Mouse (Mus musculus) neural tube, embryonic 13.5 days (tissue): ENCODE measurements around the gene Kcng1. TPM values are rescaled to one million over a fixed set of nuclear protein-coding genes. Genes with fewer than 3 reads are reported as not detected.
A peak's percentile ranks its signal among the peaks of the same experiment; 100 is the strongest.

Source experiments
- ATAC-seq: fragments of 200-750 bp; cut with Nextera tagmentation; 2 replicates; pipeline ENCODE4 v1.8.0; 2017; ENCODE audit warnings: low read depth, mild to moderate bottlenecking, moderate TSS enrichment, moderate library complexity
- H3K27ac ChIP-seq: fragments of 300-500 bp; sonication (generic); replicated peaks from 2 replicates; pipeline ENCODE4 v1.5.1; 2015; ENCODE audit warnings: moderate library complexity, mild to moderate bottlenecking, inconsistent platforms
- H3K27me3 ChIP-seq: fragments of 300-500 bp; sonication (generic); 2 replicates; pipeline ENCODE4 v1.6.1; 2015; ENCODE audit warnings: mild to moderate bottlenecking, inconsistent platforms
- H3K36me3 ChIP-seq: fragments of 300-500 bp; sonication (generic); 2 replicates; pipeline ENCODE4 v1.6.1; 2015; ENCODE audit warnings: mild to moderate bottlenecking, inconsistent platforms
- H3K4me1 ChIP-seq: fragments of 300-500 bp; sonication (generic); replicated peaks from 2 replicates; pipeline ENCODE4 v1.6.1; 2015; ENCODE audit warnings: inconsistent platforms
- H3K4me2 ChIP-seq: fragments of 300-500 bp; sonication (generic); 2 replicates; pipeline ENCODE4 v1.6.1; 2015; ENCODE audit warnings: inconsistent platforms, mild to moderate bottlenecking, moderate library complexity
- H3K4me3 ChIP-seq: fragments of 300-500 bp; sonication (generic); 2 replicates; pipeline ENCODE4 v1.5.1; 2015; ENCODE audit warnings: mild to moderate bottlenecking, inconsistent platforms
- H3K9ac ChIP-seq: fragments of 300-500 bp; sonication (generic); 2 replicates; pipeline ENCODE4 v1.6.1; 2015; ENCODE audit warnings: moderate library complexity, mild to moderate bottlenecking, inconsistent platforms
- H3K9me3 ChIP-seq: fragments of 300-500 bp; sonication (generic); 2 replicates; pipeline ENCODE4 v1.6.1; 2016; ENCODE audit warnings: inconsistent platforms
- WGBS: fragments of 180-500 bp; shearing (Covaris S2); methylation state at CpG from one replicate; pipeline ENCODE4 v1.1.7; 2015; 5-methylcytosine and 5-hydroxymethylcytosine counted together
- polyA plus RNA-seq: library from polyadenylated mRNA; unstranded; fragments of >200 nt; fragmentation: Nextera tagmentation; extraction: Ambion mirVana; gene quantifications from 2 replicates; pipeline ENCODE4 v1.2.1, GENCODE M21; 2015

Gene Kcng1
- polyA plus RNA-seq, 1 experiment from 2014 or later: 0.45 TPM

- 22% methylated on average over 10 of the region's 10 CpGs for WGBS
- peaks cover 5% of the 10 kb centered on the region for H3K4me1 ChIP-seq
- H3K9ac ChIP-seq: no peak overlapping the region
- H3K36me3 ChIP-seq: no peaks in the 10 kb centered on the region
- no peak for ATAC-seq
- no peak overlapping the region for H3K4me2 ChIP-seq
- H3K4me3 ChIP-seq: no peak overlapping the region
- no peak overlapping the region for H3K27ac ChIP-seq
- peaks cover 7% of the 10 kb centered on the region; the same call in 1 of the 2 replicates for H3K9me3 ChIP-seq
- no peaks in the 10 kb centered on the region; the same call in 1 of the 2 replicates for H3K27me3 ChIP-seq
Measured at GRCm38 (mm10) chr2:168292041-168292440, 10.5 kb upstream of the Kcng1 start.

DNA sequence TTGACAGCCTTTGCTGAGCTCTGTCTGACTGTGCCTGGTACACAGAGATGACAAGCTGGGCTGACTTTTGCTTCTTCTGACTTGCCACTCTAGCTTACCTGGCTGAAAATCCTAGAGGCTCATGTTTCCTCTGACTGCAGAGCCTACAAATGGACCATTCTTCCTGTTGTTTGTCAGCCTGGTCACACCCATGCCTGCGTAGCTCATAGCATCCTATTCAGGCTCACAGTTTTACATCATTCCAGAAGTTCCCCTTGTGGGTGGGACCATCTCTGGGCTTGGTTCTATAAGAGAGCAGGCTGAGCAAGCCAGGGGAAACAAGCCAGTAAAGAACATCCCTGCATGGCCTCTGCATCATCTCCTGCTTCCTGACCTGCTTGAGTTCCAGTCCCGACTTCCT is 8.3 kb upstream of the Kcng1 start:
- H3K27me3 ChIP-seq: no peaks in the 10 kb centered on the region; the same call in 1 of the 2 replicates
- no peak overlapping the region for H3K4me2 ChIP-seq
- peaks cover 5% of the 10 kb centered on the region for H3K4me1 ChIP-seq
- H3K27ac ChIP-seq: no peak overlapping the region
- no peaks in the 10 kb centered on the region for H3K36me3 ChIP-seq
- WGBS: 92% methylated on average over 2 of the region's 2 CpGs
- H3K4me3 ChIP-seq: no peak overlapping the region
- H3K9me3 ChIP-seq: peaks cover 7% of the 10 kb centered on the region; the same call in 1 of the 2 replicates
- ATAC-seq: no peak
- no peak overlapping the region for H3K9ac ChIP-seq

- H3K4me3 ChIP-seq: no peak overlapping the region
- peaks cover 2% of the 10 kb centered on the region; the same call in 1 of the 2 replicates for H3K27me3 ChIP-seq
- peaks cover 7% of the 10 kb centered on the region; the same call in 1 of the 2 replicates for H3K9me3 ChIP-seq
- no peak overlapping the region for H3K27ac ChIP-seq
- H3K9ac ChIP-seq: no peak overlapping the region
- ATAC-seq: no peak
- 66% methylated on average over 9 of the region's 9 CpGs for WGBS
- no peaks in the 10 kb centered on the region for H3K36me3 ChIP-seq
- no peak overlapping the region for H3K4me2 ChIP-seq
- H3K4me1 ChIP-seq: peaks cover 5% of the 10 kb centered on the region
Measured at GRCm38 (mm10) chr2:168289016-168289415, 7.5 kb upstream of the Kcng1 start.

DNA sequence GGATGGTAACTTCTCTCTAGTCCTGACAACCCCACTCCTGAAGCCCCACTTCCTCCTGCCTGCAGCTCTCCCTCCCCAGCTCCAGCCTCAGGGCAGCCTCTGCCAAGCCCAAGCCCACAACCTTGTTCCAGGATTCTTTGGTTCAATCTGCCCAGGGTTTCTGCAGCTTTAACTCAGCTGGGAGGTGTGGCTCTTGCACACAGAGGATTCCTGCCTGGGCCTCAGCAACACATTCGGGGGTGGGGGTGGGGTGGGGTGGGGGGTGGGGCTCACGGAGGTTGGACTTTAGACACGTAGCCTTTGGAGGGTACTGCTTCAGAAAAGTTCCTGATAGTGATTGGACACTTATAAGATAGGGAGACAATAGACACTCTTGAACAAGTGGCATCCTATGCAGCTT is 5.5 kb upstream of the Kcng1 start:
- ATAC-seq: no peak
- Histone ChIP-seq H3K4me1 (peaks cover 2% of the 10 kb centered on the region; the same call in 1 of the 2 replicates), H3K36me3 (no peaks in the 10 kb centered on the region), H3K27me3 (peaks cover 19% of the 10 kb centered on the region), H3K27ac (no peak overlapping the region), H3K9ac (no peak overlapping the region), H3K9me3 (peaks cover 7% of the 10 kb centered on the region; the same call in 1 of the 2 replicates), H3K4me3 (no peak overlapping the region), H3K4me2 (no peak overlapping the region)
- WGBS: 34% methylated on average over 3 of the region's 3 CpGs

- ATAC-seq: no peak
- 89% methylated on average over 6 of the region's 6 CpGs for WGBS
Measured at GRCm38 (mm10) chr2:168285143-168285542, 3.6 kb upstream of the Kcng1 start.

DNA sequence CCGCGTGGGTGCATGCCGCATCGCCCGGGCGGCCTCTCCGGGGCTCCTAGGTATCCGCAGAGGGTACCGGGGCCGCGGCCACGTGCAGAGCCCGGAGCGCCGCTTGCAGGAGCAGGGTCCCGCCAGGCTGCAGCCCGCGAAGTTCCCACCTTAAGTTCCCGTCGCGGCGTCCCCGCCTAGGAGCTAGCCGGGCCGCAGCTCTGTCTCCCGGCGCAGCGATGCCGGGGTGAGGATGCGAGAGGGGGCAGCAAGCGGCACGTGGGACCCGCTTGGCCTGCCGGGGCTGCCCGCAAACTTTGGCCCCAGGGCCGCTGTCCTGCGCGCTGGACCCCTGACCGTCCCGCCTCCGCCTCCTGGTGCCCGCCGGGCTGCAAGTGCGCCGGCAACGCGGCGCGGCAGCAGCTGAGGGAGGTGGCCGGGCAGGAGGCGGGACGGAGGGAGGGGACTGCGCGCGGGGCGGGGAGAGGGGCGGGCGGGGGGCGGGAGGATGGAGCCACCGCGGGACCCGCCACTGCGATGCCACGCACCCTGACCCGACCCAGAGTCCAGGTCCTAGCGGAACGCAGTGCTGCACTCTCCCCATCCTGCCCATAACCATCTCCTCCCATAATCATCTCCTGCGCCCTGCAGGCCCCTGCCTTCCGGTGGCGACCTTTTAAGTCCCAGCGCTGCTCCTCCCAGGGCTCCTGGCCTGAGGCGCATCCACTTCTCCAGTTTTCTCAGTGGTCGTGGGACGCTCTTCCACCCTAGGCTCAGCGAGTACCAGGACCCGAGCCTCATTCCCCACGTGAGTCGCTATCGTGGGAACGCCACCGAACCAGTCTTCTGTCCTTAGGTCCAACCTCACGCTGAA is 581 bp downstream of the Kcng1 start:
- Histone ChIP-seq H3K4me1 (peaks cover 20% of the 10 kb centered on the region), H3K4me2 (peak overlapping the region; percentile 80), H3K9me3 (no peaks in the 10 kb centered on the region), H3K9ac (peak overlapping the region; percentile 56), H3K27ac (no peak overlapping the region), H3K27me3 (peaks cover 78% of the 10 kb centered on the region), H3K36me3 (no peaks in the 10 kb centered on the region), H3K4me3 (peak overlapping the region; percentile 46)
- peak; percentile 71 for ATAC-seq
- WGBS: under 1% methylated on average over 64 of the region's 82 CpGs

More at GRCm38 (mm10) chr2:168285143-168285542, 3.6 kb upstream of the Kcng1 start:
- no peak overlapping the region for H3K4me2 ChIP-seq
- H3K27me3 ChIP-seq: peaks cover 38% of the 10 kb centered on the region
- H3K4me3 ChIP-seq: no peak overlapping the region
- H3K9me3 ChIP-seq: no peaks in the 10 kb centered on the region
- no peak overlapping the region for H3K9ac ChIP-seq
- H3K36me3 ChIP-seq: no peaks in the 10 kb centered on the region
- peaks cover 16% of the 10 kb centered on the region for H3K4me1 ChIP-seq
- no peak overlapping the region for H3K27ac ChIP-seq

- no peaks in the 10 kb centered on the region for H3K36me3 ChIP-seq
- H3K9ac ChIP-seq: no peak overlapping the region
- peaks cover 63% of the 10 kb centered on the region for H3K27me3 ChIP-seq
- 14% methylated on average over 11 of the region's 11 CpGs for WGBS
- H3K4me2 ChIP-seq: no peak overlapping the region
- H3K27ac ChIP-seq: no peak overlapping the region
- no peaks in the 10 kb centered on the region for H3K9me3 ChIP-seq
- ATAC-seq: no peak; the same call in 1 of the 2 replicates
- no peak overlapping the region for H3K4me3 ChIP-seq
- H3K4me1 ChIP-seq: no peaks in the 10 kb centered on the region
Measured at GRCm38 (mm10) chr2:168274374-168274935, 7.1 kb downstream of the Kcng1 start.

GRCm38 (mm10) chr2:168273387-168273786 is 8.1 kb downstream of the Kcng1 start:
- Histone ChIP-seq H3K9ac (no peak overlapping the region), H3K4me1 (no peaks in the 10 kb centered on the region), H3K27me3 (peaks cover 53% of the 10 kb centered on the region), H3K27ac (no peak overlapping the region), H3K4me2 (no peak overlapping the region), H3K4me3 (no peak overlapping the region), H3K36me3 (no peaks in the 10 kb centered on the region), H3K9me3 (no peaks in the 10 kb centered on the region)
- ATAC-seq: no peak
- WGBS: 44% methylated on average over 9 of the region's 9 CpGs

- Histone ChIP-seq H3K4me3 (no peak overlapping the region), H3K4me1 (no peaks in the 10 kb centered on the region), H3K4me2 (no peak overlapping the region), H3K36me3 (no peaks in the 10 kb centered on the region), H3K27ac (no peak overlapping the region), H3K27me3 (peaks cover 4% of the 10 kb centered on the region; the same call in 1 of the 2 replicates), H3K9me3 (no peaks in the 10 kb centered on the region), H3K9ac (no peak overlapping the region)
- 40% methylated on average over 7 of the region's 7 CpGs for WGBS
- ATAC-seq: no peak
Measured at GRCm38 (mm10) chr2:168268033-168268432, 13.5 kb downstream of the Kcng1 start.

DNA sequence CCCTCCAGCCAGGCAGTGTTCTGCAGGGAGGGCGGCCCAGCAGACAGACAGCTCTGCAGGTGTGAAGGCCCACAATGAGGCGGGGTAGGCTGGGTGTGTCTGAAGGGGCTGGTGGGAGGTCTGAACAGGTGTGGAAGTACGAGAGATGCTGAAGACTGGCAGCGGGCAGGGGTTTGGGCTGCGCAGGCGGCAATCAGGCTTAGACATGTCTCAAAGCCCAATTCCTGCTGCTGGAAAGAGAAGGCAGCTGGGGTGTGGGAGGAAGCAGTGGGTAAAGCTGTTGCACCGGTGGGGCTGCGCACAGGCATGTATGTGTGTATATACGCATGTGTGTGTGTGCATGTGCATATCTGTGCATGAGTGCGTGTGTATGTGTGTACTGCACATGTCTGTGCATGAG is 20.6 kb downstream of the Kcng1 start:
- H3K9ac ChIP-seq: no peak overlapping the region
- no peak overlapping the region for H3K4me2 ChIP-seq
- H3K9me3 ChIP-seq: no peaks in the 10 kb centered on the region
- H3K4me3 ChIP-seq: no peak overlapping the region
- WGBS: 96% methylated on average over 10 of the region's 10 CpGs
- no peaks in the 10 kb centered on the region for H3K4me1 ChIP-seq
- H3K27ac ChIP-seq: no peak overlapping the region
- no peaks in the 10 kb centered on the region for H3K36me3 ChIP-seq
- ATAC-seq: no peak
- no peaks in the 10 kb centered on the region; the same call in 1 of the 2 replicates for H3K27me3 ChIP-seq

DNA sequence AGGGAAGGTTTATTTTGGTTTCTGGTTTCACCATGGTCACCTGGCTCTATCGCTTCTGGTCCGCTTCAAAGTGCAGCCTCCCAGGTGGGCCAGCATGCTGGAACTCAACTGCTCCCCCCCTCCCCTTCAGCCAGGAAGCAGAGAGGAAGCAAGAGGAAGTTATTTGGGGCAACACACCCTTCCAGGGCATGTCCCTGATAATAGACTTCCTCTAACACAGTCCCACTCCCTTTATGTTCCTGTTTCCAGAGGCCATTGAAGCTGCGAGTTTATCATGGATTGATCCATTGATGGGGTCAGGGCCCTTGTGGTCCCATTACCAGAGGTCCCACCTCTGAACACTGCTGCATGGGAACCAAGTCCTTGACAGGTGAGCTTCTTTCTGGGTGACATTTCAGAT is 21.4 kb downstream of the Kcng1 start:
- H3K4me1 ChIP-seq: no peaks in the 10 kb centered on the region
- ATAC-seq: no peak
- H3K9me3 ChIP-seq: no peaks in the 10 kb centered on the region
- H3K4me2 ChIP-seq: no peak overlapping the region
- H3K27me3 ChIP-seq: no peaks in the 10 kb centered on the region; the same call in 1 of the 2 replicates
- H3K9ac ChIP-seq: no peak overlapping the region
- 87% methylated on average over 3 of the region's 3 CpGs for WGBS
- no peak overlapping the region for H3K27ac ChIP-seq
- no peaks in the 10 kb centered on the region for H3K36me3 ChIP-seq
- H3K4me3 ChIP-seq: no peak overlapping the region

GRCm38 (mm10) chr2:168259046-168259445 is 22.5 kb downstream of the Kcng1 start:
- H3K4me3 ChIP-seq: no peak overlapping the region
- no peaks in the 10 kb centered on the region; the same call in 1 of the 2 replicates for H3K27me3 ChIP-seq

More at GRCm38 (mm10) chr2:168259046-168259445, 22.5 kb downstream of the Kcng1 start:
- Histone ChIP-seq H3K9ac (no peak overlapping the region), H3K4me1 (no peaks in the 10 kb centered on the region), H3K36me3 (no peaks in the 10 kb centered on the region), H3K9me3 (no peaks in the 10 kb centered on the region), H3K27ac (no peak overlapping the region), H3K4me2 (no peak overlapping the region)
- no peak for ATAC-seq
- 87% methylated on average over 8 of the region's 8 CpGs for WGBS
